Mouse (Mus musculus): Measurements from ENCODE around the gene Gm20219. TPM values are rescaled to one million over a fixed set of nuclear protein-coding genes. Genes with fewer than 3 reads are reported as not detected.

The Gm20219 gene
- total RNA-seq, 1 experiment = 1.5 TPM

- Histone ChIP-seq H3K36me3 (ENCODE audit: control insufficient read depth, insufficient read depth, low read length, poor library complexity, severe bottlenecking) (no peaks in the 10 kb centered on the region), H3K4me1 (ENCODE audit: control insufficient read depth in 2 of 2, insufficient read depth in 2 of 2, low read length in 2 of 2, poor library complexity in 1 of 2) (peaks cover 0 to 28% of the 10 kb centered on the region in 2 experiments; a peak in 2 of 4 replicates), H3K27ac (ENCODE audit: insufficient read depth, low read depth, low read length, poor library complexity, severe bottlenecking) (no peak overlapping the region), H3K9me3 (ENCODE audit: control insufficient read depth, insufficient read depth, low read depth, low read length) (no peaks in the 10 kb centered on the region), H3K9ac (ENCODE audit: insufficient read depth, low read depth, low read length, poor library complexity, severe bottlenecking) (no peak overlapping the region), H3K4me3 (ENCODE audit: insufficient read depth in 1 of 2, low read depth in 1 of 2, low read length in 2 of 2, poor library complexity in 1 of 2, severe bottlenecking in 1 of 2) (no peak overlapping the region)
- TF ChIP-seq ZNF384 (IDR thresholded peaks at IDR 0.05; ENCODE audit: low read depth, low read length) (peak; percentile 42; the same call in 1 of the 2 replicates), ZC3H11A (IDR thresholded peaks at IDR 0.05; ENCODE audit: borderline replicate concordance, low read depth, low read length) (peak; percentile 72; the same call in 1 of the 2 replicates), MAFK (IDR thresholded peaks at IDR 0.05; ENCODE audit: insufficient read depth, low read depth, low read length) (no peak), HCFC1 (IDR thresholded peaks at IDR 0.05; ENCODE audit: borderline replicate concordance, insufficient read depth, low read length) (peak; percentile 50; the same call in 1 of the 2 replicates)
- peak; percentile 86 for DNase-seq (ENCODE audit: low read depth, low spot score)
- in situ Hi-C loops (cut with MboI; ENCODE audit: low sequenced_read_pairs in 2 of 2, unreplicated experiment in 2 of 2) = loop anchor here in 1 of 2 experiments (10.0 kb wide), 1 partner anchor 198 kb away; no protein-coding TSS in a partner anchor
Observed at GRCm38 (mm10) chr17:56552781-56553363, 1.3 kb downstream of the Gm20219 start.

GRCm38 (mm10) chr17:56551841-56552581 lies 2.2 kb downstream of the Gm20219 start:
- Histone ChIP-seq H3K4me1 (ENCODE audit: control insufficient read depth in 2 of 2, insufficient read depth in 2 of 2, low read length in 2 of 2, poor library complexity in 1 of 2) (peaks cover 0 to 28% of the 10 kb centered on the region in 2 experiments; a peak in 2 of 4 replicates), H3K36me3 (ENCODE audit: control insufficient read depth, insufficient read depth, low read length, poor library complexity, severe bottlenecking) (no peaks in the 10 kb centered on the region), H3K27ac (ENCODE audit: insufficient read depth, low read depth, low read length, poor library complexity, severe bottlenecking) (no peak overlapping the region), H3K9ac (ENCODE audit: insufficient read depth, low read depth, low read length, poor library complexity, severe bottlenecking) (no peak overlapping the region), H3K9me3 (ENCODE audit: control insufficient read depth, insufficient read depth, low read depth, low read length) (no peaks in the 10 kb centered on the region), H3K4me3 (ENCODE audit: insufficient read depth in 1 of 2, low read depth in 1 of 2, low read length in 2 of 2, poor library complexity in 1 of 2, severe bottlenecking in 1 of 2) (no peak overlapping the region)
- in situ Hi-C loops (cut with MboI; ENCODE audit: low sequenced_read_pairs in 2 of 2, unreplicated experiment in 2 of 2) = loop anchor here in 1 of 2 experiments (10.0 kb wide), 1 partner anchor 197 kb away; no protein-coding TSS in a partner anchor
- no peak for DNase-seq (ENCODE audit: low read depth, low spot score)
- TF ChIP-seq HCFC1 (IDR thresholded peaks at IDR 0.05; ENCODE audit: borderline replicate concordance, insufficient read depth, low read length) (no peak), ZC3H11A (IDR thresholded peaks at IDR 0.05; ENCODE audit: borderline replicate concordance, low read depth, low read length) (no peak), MAFK (IDR thresholded peaks at IDR 0.05; ENCODE audit: insufficient read depth, low read depth, low read length) (no peak), CHD2 (IDR thresholded peaks at IDR 0.05; ENCODE audit: low read depth, low read length) (no peak), ZNF384 (IDR thresholded peaks at IDR 0.05; ENCODE audit: low read depth, low read length) (no peak)

GRCm38 (mm10) chr17:56550784-56551475 lies 3.3 kb downstream of the Gm20219 start:
- Histone ChIP-seq H3K9me3 (ENCODE audit: control insufficient read depth, insufficient read depth, low read depth, low read length) (no peaks in the 10 kb centered on the region), H3K36me3 (ENCODE audit: control insufficient read depth, insufficient read depth, low read length, poor library complexity, severe bottlenecking) (no peaks in the 10 kb centered on the region), H3K4me1 (ENCODE audit: control insufficient read depth in 2 of 2, insufficient read depth in 2 of 2, low read length in 2 of 2, poor library complexity in 1 of 2) (peaks cover 0 to 28% of the 10 kb centered on the region in 2 experiments; a peak in 2 of 4 replicates), H3K4me3 (ENCODE audit: insufficient read depth in 1 of 2, low read depth in 1 of 2, low read length in 2 of 2, poor library complexity in 1 of 2, severe bottlenecking in 1 of 2) (no peak overlapping the region), H3K27ac (ENCODE audit: insufficient read depth, low read depth, low read length, poor library complexity, severe bottlenecking) (no peak overlapping the region), H3K9ac (ENCODE audit: insufficient read depth, low read depth, low read length, poor library complexity, severe bottlenecking) (no peak overlapping the region)
- in situ Hi-C loops (cut with MboI; ENCODE audit: low sequenced_read_pairs in 2 of 2, unreplicated experiment in 2 of 2) = loop anchor here in 1 of 2 experiments (10.0 kb wide), 1 partner anchor 196 kb away; no protein-coding TSS in a partner anchor
- TF ChIP-seq ZC3H11A (IDR thresholded peaks at IDR 0.05; ENCODE audit: borderline replicate concordance, low read depth, low read length) = no peak
- TF ChIP-seq HCFC1 (IDR thresholded peaks at IDR 0.05; ENCODE audit: borderline replicate concordance, insufficient read depth, low read length) = no peak
- no peak for TF ChIP-seq MAFK (IDR thresholded peaks at IDR 0.05; ENCODE audit: insufficient read depth, low read depth, low read length)
- no peak for TF ChIP-seq CHD2 (IDR thresholded peaks at IDR 0.05; ENCODE audit: low read depth, low read length)
- no peak for TF ChIP-seq ZNF384 (IDR thresholded peaks at IDR 0.05; ENCODE audit: low read depth, low read length)
- DNase-seq (ENCODE audit: low read depth, low spot score) = no peak

GRCm38 (mm10) chr17:56548605-56549105 lies 5.5 kb downstream of the Gm20219 start:
- peaks cover 0 to 14% of the 10 kb centered on the region in 2 experiments; a peak in 1 of 4 replicates for H3K4me1 ChIP-seq (ENCODE audit: control insufficient read depth in 2 of 2, insufficient read depth in 2 of 2, low read length in 2 of 2, poor library complexity in 1 of 2)
- in situ Hi-C loops (cut with MboI; ENCODE audit: low sequenced_read_pairs in 2 of 2, unreplicated experiment in 2 of 2) = no loop called here

More at GRCm38 (mm10) chr17:56548605-56549105, 5.5 kb downstream of the Gm20219 start:
- no peak overlapping the region for H3K27ac ChIP-seq (ENCODE audit: insufficient read depth, low read depth, low read length, poor library complexity, severe bottlenecking)
- H3K4me3 ChIP-seq (ENCODE audit: insufficient read depth in 1 of 2, low read depth in 1 of 2, low read length in 2 of 2, poor library complexity in 1 of 2, severe bottlenecking in 1 of 2) = no peak overlapping the region
- no peaks in the 10 kb centered on the region for H3K36me3 ChIP-seq (ENCODE audit: control insufficient read depth, insufficient read depth, low read length, poor library complexity, severe bottlenecking)
- TF ChIP-seq ZC3H11A (IDR thresholded peaks at IDR 0.05; ENCODE audit: borderline replicate concordance, low read depth, low read length) (no peak), ZNF384 (IDR thresholded peaks at IDR 0.05; ENCODE audit: low read depth, low read length) (no peak), HCFC1 (IDR thresholded peaks at IDR 0.05; ENCODE audit: borderline replicate concordance, insufficient read depth, low read length) (no peak), CHD2 (IDR thresholded peaks at IDR 0.05; ENCODE audit: low read depth, low read length) (no peak), MAFK (IDR thresholded peaks at IDR 0.05; ENCODE audit: insufficient read depth, low read depth, low read length) (no peak)
- no peak overlapping the region for H3K9ac ChIP-seq (ENCODE audit: insufficient read depth, low read depth, low read length, poor library complexity, severe bottlenecking)
- DNase-seq (ENCODE audit: low read depth, low spot score) = no peak
- no peaks in the 10 kb centered on the region for H3K9me3 ChIP-seq (ENCODE audit: control insufficient read depth, insufficient read depth, low read depth, low read length)
